Mouse (Mus musculus) adrenal gland, postnatal 14 days (tissue): Measurements from ENCODE around the gene Calm5. TPM values are rescaled to one million over a fixed set of nuclear protein-coding genes. Genes with fewer than 3 reads are reported as not detected.
A peak's percentile ranks its signal among the peaks of the same experiment; 100 is the strongest.
"Not testable (repeated sequence)": the region's sequence is repeated elsewhere in the genome, so short reads cannot be mapped to it uniquely, and the experiment has no call there.

Experiments used
- DNase-seq: peaks from one replicate; pipeline ENCODE4 v3.0.0; 2021; ENCODE audit warnings: mixed read lengths
- long read RNA-seq, 2 experiments: library from polyadenylated mRNA; stranded (forward); transcript quantifications; one replicate each; pipeline ENCODE4 v2.0.0; 2021
- total RNA-seq: library from RNA; stranded (reverse); gene quantifications from 2 replicates; pipeline ENCODE4 v1.2.3, GENCODE M21; 2021

Calm5 gene
- not detected in 2 replicates for total RNA-seq
- long read RNA-seq, experiment 1 = 0 reads
- long read RNA-seq, experiment 2 = 0 reads

DNA sequence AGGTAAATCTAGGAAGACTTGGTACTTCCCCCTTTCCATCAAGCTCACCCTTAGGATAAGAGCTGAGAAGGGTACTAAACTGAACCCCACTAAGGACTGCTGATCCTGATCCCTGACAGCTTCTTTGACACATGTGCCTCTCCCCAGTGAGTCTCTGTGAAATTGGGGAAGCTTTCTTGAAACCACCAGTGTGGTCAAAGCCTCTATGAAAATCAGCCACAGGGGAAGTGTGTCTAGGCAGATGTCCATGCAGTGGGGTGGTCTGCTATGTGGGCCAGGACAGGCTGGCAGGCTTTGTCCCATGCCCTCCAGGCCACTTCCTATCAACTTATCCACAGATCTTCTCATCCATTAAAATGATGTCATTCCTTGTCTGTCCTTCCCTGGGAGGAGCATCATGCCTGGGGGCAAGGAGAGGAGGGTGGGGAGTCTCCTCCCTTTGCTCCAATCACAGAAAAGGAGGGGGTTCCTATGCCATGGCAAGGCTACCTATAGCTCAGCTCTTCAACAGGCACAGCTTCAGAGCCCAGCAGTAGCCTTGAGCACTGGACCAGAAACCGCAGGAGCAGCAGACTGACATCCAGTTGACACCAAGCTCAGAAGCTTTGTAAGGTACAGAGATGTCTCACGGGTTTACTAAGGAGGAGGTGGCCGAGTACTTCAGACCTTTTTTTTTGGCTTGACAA is at the start of gene Calm5:
TSS of gene Calm5 (plus strand) at position 526 of the 686 bp plus-strand sequence.
- DNase-seq = not testable (repeated sequence)

DNA sequence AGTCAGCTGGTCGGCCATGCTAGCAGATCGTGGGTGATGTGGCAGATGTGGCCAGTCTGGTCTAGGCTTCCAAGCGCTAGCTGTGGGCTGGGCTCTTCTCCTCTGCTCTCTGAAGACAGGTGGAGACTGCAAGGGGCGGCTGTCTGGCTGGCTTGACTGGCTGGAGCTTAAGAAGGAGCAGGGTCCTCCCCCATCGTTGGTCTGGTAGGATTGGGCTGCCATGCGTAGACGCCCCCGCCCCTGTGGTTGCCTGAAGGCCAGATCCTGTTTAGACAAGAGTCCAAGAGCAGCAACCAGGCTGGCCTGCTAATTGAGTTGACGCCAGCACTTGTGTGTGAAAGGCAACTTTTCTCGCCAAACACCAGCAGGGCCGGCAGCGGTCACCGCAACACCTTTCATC is 49.8 kb upstream of the Calm5 start, which contains the start of gene Calml3:
TSS of gene Calml3 (minus strand) at position 131 of the 400 bp plus-strand sequence.
- no peak for DNase-seq

GRCm38 (mm10) chr13:3805132-3805531 is 48.8 kb upstream of the Calm5 start:
- DNase-seq = no peak

- DNase-seq = no peak
These were observed 48.3 kb upstream of the Calm5 start for GRCm38 (mm10) chr13:3805638-3806037.

- no peak for DNase-seq
These were observed 46.7 kb upstream of the Calm5 start for GRCm38 (mm10) chr13:3807131-3807827.

GRCm38 (mm10) chr13:3818012-3818739 is 35.8 kb upstream of the Calm5 start:
- DNase-seq = no peak

DNA sequence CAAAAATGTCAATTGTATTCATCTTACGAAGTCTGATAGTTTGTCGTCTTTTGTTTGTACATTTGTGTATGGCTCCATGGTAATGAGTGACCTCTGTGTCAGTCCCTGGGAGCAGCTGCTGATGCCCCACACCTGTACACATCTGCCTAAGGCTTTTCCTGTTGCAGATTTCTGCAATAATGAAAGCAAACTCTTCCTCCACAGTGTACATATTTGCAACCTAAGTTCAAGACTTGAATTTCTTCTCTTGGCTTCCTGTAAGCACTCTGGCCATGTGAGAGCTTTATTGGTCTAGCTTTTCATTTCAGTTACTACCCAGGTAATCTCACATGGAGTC is 35.3 kb upstream of the Calm5 start:
- DNase-seq = no peak

DNA sequence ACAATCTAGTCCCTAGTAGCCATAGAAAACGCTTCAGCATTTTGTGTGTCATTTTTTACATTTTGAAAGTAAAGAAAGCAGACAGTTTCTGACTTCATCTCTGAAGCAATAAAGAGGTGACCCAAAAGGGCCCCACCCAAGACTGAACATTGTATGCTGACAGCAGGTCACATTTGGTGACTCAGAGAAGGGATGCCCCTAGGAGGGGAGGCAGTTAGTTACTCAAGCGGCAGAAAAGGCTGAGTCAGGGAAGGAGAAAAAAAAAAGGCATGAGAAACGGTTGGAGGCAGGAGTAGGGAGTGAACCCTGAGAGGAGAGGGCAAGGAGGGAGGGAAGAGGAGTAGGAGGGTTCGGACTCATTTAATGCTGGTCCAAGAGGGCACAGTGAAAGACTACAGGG is 31.9 kb upstream of the Calm5 start:
- no peak for DNase-seq

- DNase-seq = no peak
These were observed 28.2 kb upstream of the Calm5 start for GRCm38 (mm10) chr13:3825726-3826125.

GRCm38 (mm10) chr13:3831546-3831945 is 22.4 kb upstream of the Calm5 start:
- DNase-seq = no peak

DNA sequence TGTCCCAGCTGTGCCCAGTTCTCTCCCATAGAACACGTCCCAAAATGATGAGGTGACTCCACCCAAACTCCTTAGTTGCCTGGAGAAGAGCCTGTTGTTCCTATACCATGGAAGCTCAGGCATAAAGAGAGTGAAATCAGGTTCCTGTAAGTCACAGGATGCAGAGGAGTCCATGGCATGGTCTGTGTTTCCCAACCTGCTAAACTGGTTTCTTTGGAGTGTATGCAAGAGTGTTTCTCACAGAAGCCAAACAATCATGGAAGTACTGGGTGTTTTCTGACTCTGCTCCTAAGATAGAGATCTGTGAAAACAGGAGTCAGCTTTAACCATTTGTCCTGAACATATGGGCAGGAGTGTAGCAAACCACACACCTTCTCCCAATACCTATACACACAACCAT is 22.0 kb upstream of the Calm5 start:
- DNase-seq = no peak

DNA sequence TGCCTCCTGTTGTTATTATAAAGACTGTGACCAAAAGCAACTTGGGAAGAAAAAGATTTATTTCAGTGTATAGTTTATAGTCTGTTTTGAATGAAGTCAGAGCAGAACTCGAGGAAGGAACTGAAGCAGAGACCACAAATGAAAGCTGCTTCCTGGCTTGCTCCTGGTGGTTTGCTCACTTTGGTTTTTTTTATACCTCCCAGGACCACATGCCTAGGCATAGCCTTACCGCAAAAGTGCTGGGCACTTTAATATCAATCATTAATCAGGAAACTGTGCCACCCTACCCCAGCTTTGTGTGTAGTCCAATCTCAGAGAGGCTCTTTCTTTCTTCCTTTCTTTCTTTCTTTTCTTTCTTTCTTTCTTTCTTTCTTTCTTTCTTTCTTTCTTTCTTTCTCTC is 21.5 kb upstream of the Calm5 start:
- DNase-seq = no peak

- DNase-seq = not testable (repeated sequence)
These were observed 20.3 kb upstream of the Calm5 start for GRCm38 (mm10) chr13:3833644-3834043.

DNA sequence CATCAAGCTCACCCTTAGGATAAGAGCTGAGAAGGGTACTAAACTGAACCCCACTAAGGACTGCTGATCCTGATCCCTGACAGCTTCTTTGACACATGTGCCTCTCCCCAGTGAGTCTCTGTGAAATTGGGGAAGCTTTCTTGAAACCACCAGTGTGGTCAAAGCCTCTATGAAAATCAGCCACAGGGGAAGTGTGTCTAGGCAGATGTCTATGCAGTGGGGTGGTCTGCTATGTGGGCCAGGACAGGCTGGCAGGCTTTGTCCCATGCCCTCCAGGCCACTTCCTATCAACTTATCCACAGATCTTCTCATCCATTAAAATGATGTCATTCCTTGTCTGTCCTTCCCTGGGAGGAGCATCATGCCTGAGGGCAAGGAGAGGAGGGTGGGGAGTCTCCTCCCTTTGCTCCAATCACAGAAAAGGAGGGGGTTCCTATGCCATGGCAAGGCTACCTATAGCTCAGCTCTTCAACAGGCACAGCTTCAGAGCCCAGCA is 16.6 kb upstream of the Calm5 start, which contains the start of gene Calm4:
TSS of gene Calm4 (plus strand) at position 446 of the 496 bp plus-strand sequence.
- not testable (repeated sequence) for DNase-seq

GRCm38 (mm10) chr13:3840662-3841061 is 13.3 kb upstream of the Calm5 start:
- DNase-seq = not testable (repeated sequence)

- DNase-seq = no peak
These were observed 3.6 kb upstream of the Calm5 start for GRCm38 (mm10) chr13:3850330-3850729.

DNA sequence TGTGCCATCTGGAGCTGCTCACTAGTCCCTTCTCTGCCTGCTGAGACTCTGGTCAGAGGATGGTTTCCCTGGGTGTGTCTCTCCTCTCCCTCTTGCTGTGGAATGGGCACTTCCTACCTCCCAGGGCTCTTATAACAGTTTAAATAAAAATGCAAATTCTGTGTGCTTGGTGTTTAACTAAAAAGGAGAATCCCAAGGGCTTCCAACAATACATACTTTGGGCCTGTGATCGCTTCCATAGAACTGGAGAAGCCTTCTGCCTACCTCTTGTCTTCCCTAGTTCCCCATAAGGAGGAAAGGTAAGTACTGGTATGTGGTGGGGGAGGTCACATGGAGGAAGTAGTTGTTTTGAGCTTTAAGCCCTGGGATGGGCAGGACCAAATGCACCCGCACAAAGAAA is 883 bp downstream of the Calm5 start:
- DNase-seq = no peak

- DNase-seq = no peak
These were observed 2.3 kb downstream of the Calm5 start for GRCm38 (mm10) chr13:3856252-3856651.

- DNase-seq = no peak
These were observed 7.3 kb downstream of the Calm5 start for GRCm38 (mm10) chr13:3861251-3861650.

- DNase-seq = no peak
These were observed 8.4 kb downstream of the Calm5 start for GRCm38 (mm10) chr13:3862325-3862724.

- no peak for DNase-seq
These were observed 9.1 kb downstream of the Calm5 start for GRCm38 (mm10) chr13:3862922-3863580.

- peak; percentile 43 for DNase-seq
These were observed 11.8 kb downstream of the Calm5 start for GRCm38 (mm10) chr13:3865648-3866354.
